Mouse (Mus musculus) T-helper 17 cell (primary cell): ENCODE measurements around the gene Ddr2.
"Not testable (repeated sequence)": the region's sequence is repeated elsewhere in the genome, so short reads cannot be mapped to it uniquely, and the experiment has no call there.

ENCODE experiments used
- in situ Hi-C, 2 experiments: fragments of 300-600 bp; cut with MboI, MseI; formaldehyde crosslinking; loops; 1 replicate in 1 of 2; 2 replicates in 1 of 2; pipeline ENCODE4 v1.15.1; 2025; ENCODE audit warnings: high pct_unique_total_duplicates in 2 of 2

The Ddr2 gene

GRCm38 (mm10) chr1:170109776-170110515, 616 bp downstream of the Ddr2 start:
- in situ Hi-C loops = no loop called here

GRCm38 (mm10) chr1:170102814-170103213, 7.7 kb downstream of the Ddr2 start:
- in situ Hi-C loops = not testable (repeated sequence)

- in situ Hi-C loops = no loop called here
These were observed 23.9 kb downstream of the Ddr2 start for GRCm38 (mm10) chr1:170086631-170087030.

- in situ Hi-C loops = no loop called here
These were observed 26.3 kb downstream of the Ddr2 start for GRCm38 (mm10) chr1:170084151-170084796.

- in situ Hi-C loops = no loop called here
These were observed 29.7 kb downstream of the Ddr2 start for GRCm38 (mm10) chr1:170080907-170081306.

GRCm38 (mm10) chr1:170079465-170079864, 31.1 kb downstream of the Ddr2 start:
- in situ Hi-C loops = no loop called here

- in situ Hi-C loops = no loop called here
These were observed 34.2 kb downstream of the Ddr2 start for GRCm38 (mm10) chr1:170076339-170076738.

GRCm38 (mm10) chr1:170073768-170074167, 36.8 kb downstream of the Ddr2 start:
- in situ Hi-C loops = no loop called here

- in situ Hi-C loops = no loop called here
These were observed 41.4 kb downstream of the Ddr2 start for GRCm38 (mm10) chr1:170069143-170069542.

GRCm38 (mm10) chr1:170065931-170066330, 44.6 kb downstream of the Ddr2 start:
- in situ Hi-C loops = no loop called here

GRCm38 (mm10) chr1:170065009-170065408, 45.6 kb downstream of the Ddr2 start:
- in situ Hi-C loops = no loop called here

- in situ Hi-C loops = no loop called here
These were observed 46.5 kb downstream of the Ddr2 start for GRCm38 (mm10) chr1:170064083-170064494.

GRCm38 (mm10) chr1:170060214-170060613, 50.3 kb downstream of the Ddr2 start:
- in situ Hi-C loops = no loop called here

- in situ Hi-C loops = no loop called here
These were observed 51.2 kb downstream of the Ddr2 start for GRCm38 (mm10) chr1:170059347-170059746.

GRCm38 (mm10) chr1:170058051-170058450, 52.5 kb downstream of the Ddr2 start:
- in situ Hi-C loops = no loop called here

- in situ Hi-C loops = no loop called here
These were observed 53.0 kb downstream of the Ddr2 start for GRCm38 (mm10) chr1:170057607-170058006.

- in situ Hi-C loops = no loop called here
These were observed 53.6 kb downstream of the Ddr2 start for GRCm38 (mm10) chr1:170056921-170057320.

- in situ Hi-C loops = no loop called here
These were observed 54.3 kb downstream of the Ddr2 start for GRCm38 (mm10) chr1:170056214-170056613.

- in situ Hi-C loops = no loop called here
These were observed 58.0 kb downstream of the Ddr2 start for GRCm38 (mm10) chr1:170052469-170053065.

GRCm38 (mm10) chr1:170051631-170052177, 58.9 kb downstream of the Ddr2 start:
- in situ Hi-C loops = no loop called here

GRCm38 (mm10) chr1:170048434-170048833, 62.1 kb downstream of the Ddr2 start:
- in situ Hi-C loops = no loop called here

- in situ Hi-C loops = no loop called here
These were observed 65.7 kb downstream of the Ddr2 start for GRCm38 (mm10) chr1:170044726-170045471.
